Mouse (Mus musculus) ZHBTc4 (cell line): Measurements from ENCODE around the gene Elfn1.

Source experiments
- DNase-seq: peaks from one replicate; pipeline ENCODE4 v3.0.0-alpha.2; 2011; ENCODE audit warnings: low read depth, low spot score

Elfn1 gene

DNA sequence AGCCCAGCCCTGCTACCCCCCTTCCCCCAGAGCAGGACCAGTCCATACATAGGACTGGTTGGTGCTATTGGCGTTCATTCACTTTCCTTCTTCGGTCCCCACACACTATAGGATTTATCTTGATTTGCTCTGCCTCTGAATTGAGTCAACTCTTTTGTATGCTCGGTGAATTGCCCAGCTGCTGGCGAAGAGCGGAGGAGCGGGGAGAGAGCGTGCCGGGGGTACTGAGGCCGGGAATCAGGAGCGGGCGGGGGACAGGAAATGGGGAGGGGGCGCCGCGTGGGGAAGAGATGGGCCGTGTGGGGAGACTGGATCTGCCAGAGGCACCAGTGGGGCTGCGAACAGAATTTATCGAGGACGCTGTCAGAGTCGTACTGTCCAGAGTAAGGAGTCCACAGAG, 3.8 kb downstream of the Elfn1 start:
- DNase-seq = no peak

DNA sequence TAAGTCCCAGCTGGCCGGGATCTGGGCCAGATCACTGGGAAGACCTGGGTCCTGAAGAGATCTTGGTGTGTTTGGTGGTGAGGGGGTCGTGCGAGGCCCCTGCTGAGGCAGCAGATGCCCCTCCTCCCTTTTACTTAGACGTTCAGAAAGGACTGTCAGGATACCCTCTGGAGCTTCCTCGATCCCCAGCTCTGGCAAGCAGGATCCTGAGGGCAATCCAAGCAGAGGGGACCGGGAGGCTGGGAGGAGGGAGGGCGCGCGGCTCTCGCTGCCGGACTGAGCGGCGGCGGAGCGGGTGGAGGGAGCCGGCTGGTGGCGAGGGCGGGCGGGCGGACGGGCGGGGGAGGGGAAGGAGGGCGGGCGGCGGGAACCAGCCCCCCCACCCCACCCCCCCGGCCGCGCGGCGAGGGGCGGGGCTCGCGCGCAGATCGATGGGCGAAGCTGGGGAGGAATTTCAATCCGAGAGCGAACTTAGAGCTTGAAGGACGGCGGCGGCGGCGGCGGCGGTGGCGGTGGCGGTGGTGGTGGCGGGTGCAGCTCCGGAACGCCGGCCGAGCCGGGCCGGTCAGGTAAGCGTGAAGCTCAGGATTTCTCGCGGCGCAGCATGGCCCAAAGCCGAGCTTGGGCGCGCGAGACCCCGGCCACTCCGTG, 4.5 kb downstream of the Elfn1 start:
- DNase-seq = peak; percentile 65

DNA sequence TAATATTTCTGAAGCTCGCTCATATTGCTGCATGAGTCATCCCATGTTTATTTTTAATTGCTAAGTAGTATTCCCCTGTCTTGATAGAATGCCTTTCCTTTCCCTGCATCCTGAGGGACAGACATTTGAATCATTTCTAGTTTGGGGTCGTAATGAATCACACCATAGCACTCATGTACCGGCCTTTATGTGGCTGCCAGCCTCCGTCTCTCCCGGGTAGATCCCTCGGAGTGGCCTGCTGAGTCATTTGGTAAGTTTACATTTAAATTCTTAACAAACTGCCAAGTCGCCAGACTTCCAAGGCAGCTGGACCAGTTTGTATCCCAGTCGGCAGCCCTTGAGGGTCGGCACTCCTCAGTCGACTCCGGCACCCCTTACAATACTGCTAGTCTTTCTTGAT, 13.9 kb downstream of the Elfn1 start:
- DNase-seq = no peak

DNA sequence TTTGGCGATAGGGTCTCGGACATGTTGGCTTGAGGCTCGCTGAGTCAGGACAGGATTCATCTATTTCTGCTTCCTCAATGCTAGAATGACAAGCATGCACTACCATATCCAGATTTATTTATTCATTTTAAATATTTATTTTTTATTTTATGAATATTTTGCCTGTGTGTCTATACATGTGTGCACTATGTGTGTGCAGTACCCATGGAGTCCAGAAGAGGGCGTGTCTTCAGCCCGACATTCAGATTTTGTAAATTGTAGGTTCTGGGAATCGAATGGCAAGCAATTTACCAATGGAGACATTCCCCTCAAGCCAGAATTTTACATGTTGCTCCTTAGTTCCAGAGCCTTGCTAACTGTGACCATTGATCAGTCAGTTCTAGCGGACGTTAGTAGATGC, 16.1 kb downstream of the Elfn1 start:
- DNase-seq = peak; percentile 13

DNA sequence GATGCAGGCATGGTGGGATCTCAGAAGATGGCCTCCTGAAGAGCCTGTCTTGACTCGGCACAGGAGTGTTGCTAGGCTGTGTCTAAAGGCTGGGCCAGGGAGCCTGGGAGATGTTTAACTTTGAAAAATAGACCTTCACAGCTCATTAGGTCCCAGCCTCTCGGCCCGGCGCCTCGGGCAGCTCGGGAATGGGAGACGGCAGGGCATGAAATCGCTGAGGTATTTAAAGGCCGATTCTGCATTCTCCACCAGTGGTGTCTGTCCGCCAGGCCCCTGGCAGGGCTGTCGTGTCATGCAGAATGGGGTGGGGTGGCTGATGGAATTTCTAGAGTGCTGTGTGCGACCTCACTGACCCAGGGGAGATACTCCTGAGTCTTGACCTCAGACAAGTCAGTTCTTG, 22.4 kb downstream of the Elfn1 start:
- DNase-seq = peak; percentile 52

DNA sequence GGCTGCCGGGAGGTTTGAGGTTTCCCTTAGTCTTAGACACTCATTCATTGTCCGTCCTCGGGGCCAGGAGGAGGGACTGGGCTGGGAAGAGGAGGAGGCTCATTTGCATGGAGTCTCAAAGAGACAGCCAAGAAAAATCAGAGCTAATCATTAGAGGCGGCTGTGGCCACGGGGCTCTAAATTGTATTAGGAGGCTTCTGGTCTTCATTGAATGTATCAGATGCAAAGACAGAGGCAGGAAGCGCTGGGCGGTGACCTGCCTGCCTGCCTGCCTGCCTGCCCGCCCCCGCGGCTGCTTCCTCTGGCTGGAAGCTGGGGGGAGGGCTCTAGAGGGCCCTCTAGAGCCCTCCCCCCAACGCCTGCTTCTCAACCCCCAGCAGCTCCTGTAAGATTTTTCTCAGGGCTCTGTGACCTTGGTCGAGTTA, 23.2 kb downstream of the Elfn1 start:
- peak; percentile 73 for DNase-seq

DNA sequence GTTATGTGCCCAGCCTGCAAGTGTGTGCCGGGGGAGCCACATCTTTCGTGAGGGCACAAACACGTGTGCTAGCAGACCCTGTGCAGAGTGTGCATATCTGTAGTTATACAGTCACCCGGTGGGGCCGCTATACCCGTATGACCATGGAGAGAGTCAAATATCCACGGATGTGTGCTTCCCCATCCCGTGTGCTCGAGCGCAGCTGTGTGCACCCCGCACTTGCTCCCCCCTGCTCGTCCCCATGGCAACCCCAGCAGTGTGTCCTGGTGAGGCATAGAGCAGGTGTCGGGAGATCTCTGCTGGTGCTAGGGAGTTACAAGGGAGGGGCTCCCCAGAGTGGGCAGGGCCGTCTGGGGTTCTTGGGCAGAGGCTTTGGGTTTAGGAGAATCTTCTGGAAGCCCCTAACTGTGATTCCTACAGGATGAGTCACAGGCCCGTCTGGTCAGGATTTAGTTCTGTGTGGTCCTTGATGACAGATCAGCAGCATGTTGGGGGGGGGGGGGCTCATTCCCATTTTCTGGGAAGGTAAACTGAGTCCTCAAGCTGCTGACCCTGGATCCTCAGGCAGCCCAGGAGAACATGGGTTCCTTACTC, 24.3 kb downstream of the Elfn1 start:
- DNase-seq = peak; percentile 27

DNA sequence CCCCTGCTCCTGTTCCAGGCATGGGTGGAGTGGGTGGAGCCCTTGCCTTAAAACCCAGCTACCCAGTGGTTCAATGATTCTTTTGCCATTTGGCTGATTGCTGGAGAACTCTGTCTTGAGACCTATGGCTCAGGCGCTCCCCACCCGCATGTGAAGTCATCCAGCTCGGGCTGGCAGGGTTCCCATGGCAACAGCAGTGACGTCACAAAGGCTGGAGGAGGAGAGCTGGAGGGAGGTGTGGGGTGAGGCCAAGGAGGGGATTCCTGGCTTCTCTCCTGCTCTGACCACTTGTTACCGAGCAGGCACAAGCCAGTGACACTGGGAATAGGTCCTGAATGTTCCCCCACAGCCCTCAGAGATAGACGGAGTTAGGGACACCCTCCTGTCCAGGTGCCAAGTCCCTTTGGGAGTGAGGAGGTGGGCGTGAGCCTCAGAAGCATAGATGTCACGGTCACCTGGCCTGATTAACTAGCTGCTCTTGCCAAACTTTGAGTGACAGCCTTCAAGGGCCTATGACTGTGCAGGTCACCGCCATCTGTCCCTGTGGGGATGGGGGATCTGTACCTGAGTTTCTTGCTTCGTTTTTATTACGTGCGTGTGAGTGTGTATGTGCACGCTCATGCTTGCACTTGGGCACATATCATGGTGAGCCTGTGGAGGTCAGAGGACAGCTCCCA, 25.0 kb downstream of the Elfn1 start:
- peak; percentile 95 for DNase-seq

DNA sequence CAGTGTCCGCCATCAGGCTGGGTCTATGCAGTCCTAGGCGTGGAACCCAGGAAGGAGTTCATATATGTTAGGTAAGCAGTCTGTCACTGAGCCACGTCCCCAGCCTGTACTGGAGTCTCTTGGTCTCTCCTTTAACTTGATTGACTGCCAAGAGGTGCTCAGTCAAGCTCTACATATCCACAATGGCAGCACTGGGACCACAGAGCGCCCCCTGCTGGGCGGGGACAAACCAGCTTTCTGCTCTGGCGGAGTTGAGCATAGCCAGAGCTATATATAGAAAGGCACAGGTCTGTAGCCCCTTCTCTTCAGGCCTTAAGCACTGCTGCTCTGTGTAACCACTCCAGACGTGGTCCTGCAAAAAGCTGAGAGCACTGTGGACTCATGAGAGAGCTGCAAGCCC, 25.7 kb downstream of the Elfn1 start:
- peak; percentile 86 for DNase-seq

DNA sequence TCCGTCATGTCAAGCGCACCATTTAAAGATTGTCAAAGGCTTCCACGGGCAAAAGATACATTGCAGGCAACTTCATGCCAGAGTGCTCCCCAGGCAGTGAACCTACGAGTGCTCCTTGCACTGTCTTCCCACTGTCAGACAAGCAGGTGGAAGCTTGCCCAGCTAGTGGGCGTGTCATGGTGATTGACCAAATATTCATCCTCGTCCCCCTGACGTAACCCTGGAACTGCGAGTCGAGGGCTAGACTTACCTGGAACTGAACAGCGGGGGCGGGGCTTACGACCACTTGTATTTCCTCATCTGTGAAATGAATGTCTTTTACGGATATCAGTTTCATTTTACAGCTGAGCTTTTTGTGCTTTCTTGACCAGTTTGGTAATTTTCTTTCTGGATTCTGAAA, 28.7 kb downstream of the Elfn1 start:
- DNase-seq = no peak

DNA sequence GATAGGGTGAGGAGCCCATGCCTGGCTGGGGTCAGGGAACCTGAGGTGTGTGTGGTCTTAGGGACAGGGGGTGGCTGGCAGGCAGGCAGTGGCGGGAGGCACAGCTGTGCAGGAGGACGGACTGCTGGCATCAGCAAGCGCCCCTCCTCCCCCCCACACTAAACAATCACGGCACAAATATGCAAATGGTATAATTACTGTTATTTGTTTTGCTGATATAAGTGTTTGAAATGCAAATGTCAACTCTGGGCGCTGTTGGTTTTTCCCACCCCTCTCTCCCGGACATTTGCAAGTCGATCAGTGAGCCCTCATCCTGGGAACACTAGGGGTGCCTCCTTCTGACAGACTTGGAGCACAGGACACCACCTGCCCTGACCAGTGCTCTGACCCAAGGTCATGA, 37.0 kb downstream of the Elfn1 start:
- DNase-seq = peak; percentile 85

DNA sequence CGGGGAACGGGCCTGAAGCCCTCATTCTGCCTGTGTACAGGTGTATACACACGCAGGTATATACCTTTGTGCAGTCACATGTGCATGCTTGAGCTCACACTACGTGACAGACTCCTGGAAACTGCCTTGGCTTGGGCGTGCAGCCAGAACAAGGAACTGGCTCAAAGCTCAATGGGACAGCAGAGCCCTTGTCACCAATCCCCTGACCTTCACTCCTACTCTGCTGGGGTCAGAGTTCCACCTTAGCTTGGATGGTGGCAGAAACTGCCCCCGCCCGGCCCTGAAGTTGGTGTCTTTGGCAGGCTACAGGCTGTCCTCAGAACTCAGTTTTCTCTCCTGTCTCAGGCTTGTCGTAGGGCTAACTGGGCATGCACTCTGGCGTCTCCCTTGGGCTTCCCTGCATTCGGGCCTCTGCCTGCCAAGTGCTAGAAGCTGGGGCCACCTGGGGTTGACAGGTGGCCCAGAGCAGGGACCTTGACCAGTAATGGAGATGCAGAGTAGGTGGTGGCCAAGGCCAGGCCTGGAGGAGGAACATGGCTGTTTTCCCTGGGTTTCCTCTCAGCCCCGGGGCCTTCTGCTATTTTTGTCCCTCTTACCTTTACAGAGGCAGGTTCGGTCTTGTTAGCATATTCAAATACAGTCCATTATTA, 38.1 kb downstream of the Elfn1 start:
- no peak for DNase-seq

DNA sequence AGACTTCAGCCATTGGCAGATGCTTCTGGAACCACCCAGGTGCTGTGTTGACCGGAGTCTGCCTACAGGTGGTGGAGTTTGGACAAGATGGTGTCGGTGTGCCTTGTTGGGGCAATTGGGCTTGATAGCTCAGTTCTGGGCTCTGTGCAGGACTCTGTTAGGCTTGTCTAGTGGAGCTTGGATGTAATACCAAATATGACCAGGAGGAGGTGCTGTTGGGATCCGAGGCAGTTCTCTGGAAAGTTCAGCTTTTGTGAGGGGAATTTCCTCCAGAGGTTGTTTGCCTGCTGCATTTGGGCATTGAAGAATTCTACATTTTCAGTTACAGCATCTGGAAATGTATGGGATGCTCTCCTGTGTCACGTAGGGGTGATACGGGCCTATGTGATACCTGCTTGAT, 39.7 kb downstream of the Elfn1 start:
- DNase-seq = peak; percentile 79

DNA sequence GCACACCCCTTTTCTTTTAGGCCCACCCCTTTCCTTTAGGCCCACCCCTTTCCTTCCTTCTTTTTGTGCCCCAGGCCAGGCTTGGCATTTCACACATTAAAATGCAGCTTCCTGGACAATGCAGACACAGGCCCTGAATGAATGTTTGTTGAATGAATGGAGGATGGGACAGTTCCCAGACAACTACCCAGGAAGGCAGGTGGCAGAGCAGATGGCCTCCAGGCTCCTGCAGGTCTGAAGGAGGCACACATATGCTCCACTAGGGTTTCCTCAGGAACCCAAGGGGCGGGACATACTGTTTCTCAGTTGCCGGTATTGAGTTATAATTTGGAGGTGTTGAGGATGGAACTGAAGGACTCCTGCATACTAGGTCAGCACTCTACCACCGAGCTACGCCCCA, 40.8 kb downstream of the Elfn1 start:
- peak; percentile 60 for DNase-seq

DNA sequence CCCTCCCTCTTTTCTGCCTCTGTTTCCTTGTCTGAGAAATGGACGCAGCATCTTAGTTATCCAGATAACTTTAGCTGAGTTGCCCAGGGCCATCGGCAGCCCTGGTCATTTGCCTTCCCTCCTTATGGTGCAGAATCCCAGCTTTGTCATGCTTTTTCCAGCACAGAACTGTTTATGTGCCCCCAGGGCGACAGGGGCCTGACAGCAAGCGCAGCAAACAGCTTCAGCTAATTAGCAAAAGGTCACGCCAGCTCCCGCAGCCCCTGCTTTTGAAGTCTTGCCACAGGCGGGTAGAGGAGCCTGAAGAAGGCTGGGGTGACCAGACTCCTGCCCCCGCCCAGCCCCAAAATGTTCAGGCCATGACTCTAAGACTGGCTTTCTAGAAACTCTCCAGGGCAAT, 41.6 kb downstream of the Elfn1 start:
- DNase-seq = no peak

DNA sequence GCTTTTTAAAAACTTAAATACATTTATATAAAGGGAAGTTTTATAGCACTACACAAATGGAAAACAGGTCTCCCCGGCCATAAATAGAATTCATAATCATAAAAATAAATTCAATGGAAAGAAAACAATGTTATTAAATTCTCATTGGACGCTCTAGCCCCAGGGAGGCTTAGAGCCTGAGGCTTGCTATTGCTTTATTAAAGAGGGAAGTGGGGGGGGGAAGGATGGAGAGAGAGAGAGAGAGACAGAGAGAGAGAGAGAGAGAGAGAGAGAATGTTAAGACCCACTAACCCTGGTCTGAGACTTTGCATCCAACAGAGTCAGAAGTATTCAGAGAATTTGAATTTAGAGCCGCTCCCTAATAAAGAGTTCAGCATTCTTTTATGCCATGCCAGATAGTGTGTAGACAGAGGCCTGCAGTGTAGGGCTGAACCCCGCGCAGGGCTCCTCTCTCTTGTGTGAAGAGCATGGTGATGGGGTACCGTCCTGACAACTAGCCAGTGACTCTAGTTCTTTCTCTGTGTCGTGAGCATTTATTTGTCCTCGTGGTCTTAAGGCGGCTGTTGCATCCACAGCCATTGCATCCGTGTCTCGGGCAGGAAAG, 42.3 kb downstream of the Elfn1 start:
- no peak for DNase-seq

DNA sequence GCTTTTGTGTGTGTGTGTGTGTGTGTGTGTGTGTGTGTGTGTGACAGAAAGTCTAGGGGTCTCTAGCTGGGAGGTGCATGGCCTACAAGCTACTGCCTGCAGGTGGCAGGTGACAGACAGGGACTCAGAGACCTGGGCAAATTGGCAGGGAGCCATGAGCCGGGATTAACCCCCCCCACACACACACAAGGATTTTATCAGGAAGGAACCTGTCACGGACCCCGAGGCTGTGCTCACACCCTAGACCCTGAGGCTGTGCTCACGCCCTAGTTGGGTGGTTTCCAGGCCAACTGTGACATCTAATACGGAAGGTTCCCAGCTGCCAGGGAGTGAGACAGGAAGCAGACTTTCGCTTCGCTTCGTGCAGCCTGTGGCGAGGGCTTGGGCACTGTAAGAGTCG, 49.1 kb downstream of the Elfn1 start:
- peak; percentile 74 for DNase-seq

DNA sequence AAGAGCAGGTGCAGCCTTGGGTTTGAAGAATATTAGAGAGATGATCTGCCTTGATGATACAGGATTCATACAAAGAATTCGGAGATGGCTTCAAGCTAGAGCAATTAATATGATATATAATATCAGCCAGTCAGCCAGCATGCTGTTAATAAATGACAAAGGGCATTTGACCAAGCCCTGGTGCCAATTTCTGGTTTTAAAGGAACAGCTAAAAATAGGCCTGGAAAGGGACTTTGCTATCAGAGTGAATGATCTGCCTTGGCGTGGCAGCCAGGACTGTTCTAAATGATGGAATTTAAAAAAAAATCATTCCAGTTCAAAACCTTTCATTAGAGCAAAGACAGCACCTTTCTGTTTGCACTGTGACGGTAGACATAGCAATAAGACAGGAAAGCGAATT, 52.0 kb downstream of the Elfn1 start:
- no peak for DNase-seq

DNA sequence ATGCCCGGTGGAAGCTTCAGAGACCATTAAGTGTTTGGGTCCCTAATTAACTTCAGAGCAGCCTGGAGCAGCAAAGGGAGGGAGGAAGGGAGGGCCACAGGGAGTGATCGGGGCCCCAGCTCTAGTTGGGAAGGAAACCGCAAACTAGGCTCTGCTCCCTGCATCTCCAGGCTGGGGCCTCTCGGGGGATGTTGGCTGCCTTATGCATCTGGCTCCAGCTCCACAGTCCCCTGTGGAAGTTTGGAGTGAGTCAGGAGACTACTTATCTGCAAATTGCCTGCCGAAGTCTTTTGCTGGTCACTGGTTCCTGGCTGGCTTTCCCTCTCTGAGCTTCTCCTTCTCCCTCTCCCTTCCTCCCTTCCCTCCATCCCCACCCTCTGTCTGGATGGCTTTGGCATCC, 56.6 kb downstream of the Elfn1 start:
- no peak for DNase-seq

DNA sequence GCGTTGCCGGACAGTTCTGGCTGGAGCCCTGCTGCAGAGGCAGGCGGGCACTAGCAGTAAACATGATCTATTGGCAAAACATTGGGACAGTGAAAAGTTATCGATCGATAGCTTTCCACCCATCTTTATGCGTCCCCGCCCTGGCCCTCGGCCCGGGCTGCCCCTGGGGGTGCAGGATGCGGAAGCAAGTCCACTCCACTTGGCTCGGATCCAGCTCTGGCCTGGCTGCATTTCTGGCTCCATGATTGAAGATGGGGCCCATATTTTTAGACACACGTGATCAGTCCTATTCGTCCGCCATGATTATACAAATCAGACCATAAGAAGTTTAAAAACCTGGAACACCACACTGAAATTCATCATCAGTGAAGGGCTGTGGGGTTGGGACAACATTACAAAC, 57.9 kb downstream of the Elfn1 start:
- no peak for DNase-seq

DNA sequence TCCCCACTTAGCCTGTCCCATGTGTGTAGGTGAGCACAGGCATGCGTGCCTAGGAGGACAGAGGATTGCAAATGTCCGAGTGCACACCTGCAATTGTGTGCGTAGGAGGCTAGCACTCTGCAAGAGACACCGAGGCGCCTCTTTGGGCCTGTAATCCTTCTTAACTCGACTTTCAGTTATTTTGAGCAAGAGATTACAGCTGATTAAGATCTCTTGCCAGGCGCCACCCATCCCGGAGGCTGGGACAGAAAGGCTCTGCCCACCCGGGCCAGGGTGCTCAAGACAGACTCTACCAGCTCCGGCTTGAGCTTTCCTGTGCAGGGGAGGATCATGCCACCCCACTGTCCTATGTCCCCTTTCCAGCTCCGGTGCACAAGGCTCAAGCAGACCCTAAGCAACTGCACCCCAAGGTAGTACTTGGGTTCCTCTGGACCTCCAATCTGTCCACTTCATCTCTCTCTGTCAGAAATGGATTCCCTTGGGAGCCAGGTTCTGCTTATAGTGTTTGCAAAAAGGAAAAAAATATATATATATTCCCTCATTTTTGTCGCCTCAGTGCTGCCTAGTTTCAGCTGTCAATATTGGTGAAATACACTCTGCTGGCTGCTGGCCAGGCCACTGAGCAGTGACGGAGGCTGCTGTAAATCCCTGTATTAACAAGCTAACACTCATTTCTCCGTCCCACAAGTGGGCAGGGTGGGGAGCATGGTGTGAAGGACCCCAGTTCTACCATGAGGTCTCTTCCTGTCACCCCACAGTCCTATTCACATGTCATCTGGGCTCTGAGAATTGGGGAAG, 61.6 kb downstream of the Elfn1 start:
- no peak for DNase-seq
